Mouse (Mus musculus): ENCODE data around the gene Litaf. TPM values are rescaled to one million over a fixed set of nuclear protein-coding genes. Genes with fewer than 3 reads are reported as not detected.

Gene Litaf
- polyA plus RNA-seq, 1 experiment from 2014 or later: 113 TPM

- Histone ChIP-seq H3K27ac (no peak overlapping the region), H3K4me1 (peaks cover 4% of the 10 kb centered on the region), H3K9ac (no peak overlapping the region), H3K4me2 (no peak overlapping the region), H3K27me3 (no peaks in the 10 kb centered on the region), H3K36me3 (no peaks in the 10 kb centered on the region), H3K4me3 (no peak overlapping the region), H3K9me3 (no peaks in the 10 kb centered on the region)
- ATAC-seq (ENCODE audit: insufficient number of reproducible peaks, low FRiP score, low TSS enrichment, low read depth): no peak
- 82% methylated on average over 2 of the region's 2 CpGs for WGBS
Observed at GRCm38 (mm10) chr16:10911061-10911460, 154.9 kb downstream of the Litaf start.

- no peak overlapping the region for H3K9ac ChIP-seq
- H3K4me1 ChIP-seq: peaks cover 9% of the 10 kb centered on the region
- H3K27ac ChIP-seq: no peak overlapping the region
- H3K27me3 ChIP-seq: no peaks in the 10 kb centered on the region
- H3K9me3 ChIP-seq: no peaks in the 10 kb centered on the region
- ATAC-seq (ENCODE audit: insufficient number of reproducible peaks, low FRiP score, low TSS enrichment, low read depth): no peak
- no peak overlapping the region for H3K4me2 ChIP-seq
- no peaks in the 10 kb centered on the region for H3K36me3 ChIP-seq
- 68% methylated on average over 7 of the region's 7 CpGs for WGBS
- H3K4me3 ChIP-seq: no peak overlapping the region
Observed at GRCm38 (mm10) chr16:10910541-10910940, 155.4 kb downstream of the Litaf start.

Small RNA genes within 50 kb of the gene (microRNA-seq; reads per million reads assigned to microRNA genes)
- not detected for gene Gm26268

Other genes with a start within 250 kb of the Litaf start
- gene Rmi2, start 231.1 kb downstream of the Litaf start, polyA plus RNA-seq (2015; fragmentation: Nextera tagmentation; extraction: Ambion mirVana): 2.8 and 3.0 TPM in 2 replicates
- gene Snn, start 5.2 kb downstream of the Litaf start, polyA plus RNA-seq (2015; fragmentation: Nextera tagmentation; extraction: Ambion mirVana): 33.3 and 34.5 TPM in 2 replicates
- 37.4 and 41.6 TPM in 2 replicates for gene Txndc11, start 68.5 kb upstream of the Litaf start, polyA plus RNA-seq (2015; fragmentation: Nextera tagmentation; extraction: Ambion mirVana)
- 99.4 and 102 TPM in 2 replicates for gene Zc3h7a, start 110.2 kb upstream of the Litaf start, polyA plus RNA-seq (2015; fragmentation: Nextera tagmentation; extraction: Ambion mirVana)
- gene Rsl1d1, start 137.2 kb upstream of the Litaf start, polyA plus RNA-seq (2015; fragmentation: Nextera tagmentation; extraction: Ambion mirVana): 156 and 160 TPM in 2 replicates
- gene Gspt1, start 188.2 kb upstream of the Litaf start, polyA plus RNA-seq (2015; fragmentation: Nextera tagmentation; extraction: Ambion mirVana): 60.8 and 75.5 TPM in 2 replicates
- gene Tnfrsf17, start 247.7 kb upstream of the Litaf start, polyA plus RNA-seq (2015; fragmentation: Nextera tagmentation; extraction: Ambion mirVana): 0.31 TPM in 1 of 2 replicates, not detected in the other

All from limb, embryonic 15.5 days (tissue).